Mouse (Mus musculus) bone marrow macrophage, adult 2 months (primary cell): ENCODE measurements around the gene Cdk8.

Experiments
- CTCF ChIP-seq: IDR thresholded peaks from 2 replicates; pipeline ENCODE4 v1.5.1; 2012; ENCODE audit warnings: low read depth, mild to moderate bottlenecking, low read length, moderate library complexity
- POLR2A ChIP-seq: IDR thresholded peaks from 2 replicates; pipeline ENCODE4 v1.6.1; 2012; ENCODE audit warnings: mild to moderate bottlenecking, low read depth, low read length, borderline replicate concordance

DNA sequence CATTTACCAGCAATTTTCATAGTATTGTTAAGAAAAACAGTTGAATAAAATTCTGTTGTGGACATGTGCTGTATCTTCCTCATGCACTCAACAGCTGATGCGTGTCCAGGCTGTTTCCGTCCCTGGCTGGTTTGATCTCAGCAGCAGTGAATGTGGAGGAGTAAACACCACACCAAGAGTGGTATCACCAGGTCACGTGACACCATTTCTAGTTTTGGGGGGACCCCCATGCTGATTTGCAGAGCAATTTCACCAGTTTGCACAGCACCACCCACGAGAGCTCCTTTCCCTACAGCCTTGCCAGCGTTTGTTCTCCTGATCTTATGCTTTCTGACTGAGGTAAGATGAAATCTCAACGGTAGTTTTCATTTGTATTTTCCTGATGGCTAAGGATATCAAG lies 116.1 kb downstream of the Cdk8 start:
- TF ChIP-seq CTCF (no peak), POLR2A (no peak)
